Mouse (Mus musculus): ENCODE measurements around the gene Serpina1e. TPM values are rescaled to one million over a fixed set of nuclear protein-coding genes. Genes with fewer than 3 reads are reported as not detected.
"Not testable (repeated sequence)": the region's sequence is repeated elsewhere in the genome, so short reads cannot be mapped to it uniquely, and the experiment has no call there.

Gene Serpina1e
- polyA plus RNA-seq, 1 experiment, result not detected

GRCm38 (mm10) chr12:103966761-103967160 is 8.0 kb upstream of the Serpina1e start:
- Histone ChIP-seq H3K27ac (ENCODE audit: insufficient read depth, low read depth, low read length) (no peak overlapping the region), H3K4me3 (ENCODE audit: insufficient read depth, low read length) (no peak overlapping the region), H3K4me1 (ENCODE audit: control insufficient read depth, insufficient read depth, low read length) (no peaks in the 10 kb centered on the region)
- TF ChIP-seq POLR2A (IDR thresholded peaks at IDR 0.05; ENCODE audit: borderline replicate concordance, low read depth, low read length), result no peak
- no peak for TF ChIP-seq CTCF (IDR thresholded peaks at IDR 0.05; ENCODE audit: low read depth, low read length)

- Histone ChIP-seq H3K4me3 (ENCODE audit: insufficient read depth, low read length) (no peak overlapping the region), H3K27ac (ENCODE audit: insufficient read depth, low read depth, low read length) (no peak overlapping the region), H3K4me1 (ENCODE audit: control insufficient read depth, insufficient read depth, low read length) (no peaks in the 10 kb centered on the region)
- TF ChIP-seq CTCF (IDR thresholded peaks at IDR 0.05; ENCODE audit: low read depth, low read length) (no peak), POLR2A (IDR thresholded peaks at IDR 0.05; ENCODE audit: borderline replicate concordance, low read depth, low read length) (no peak)
Observed at GRCm38 (mm10) chr12:103963288-103963687, 4.5 kb upstream of the Serpina1e start.

GRCm38 (mm10) chr12:103962860-103963259 is 4.1 kb upstream of the Serpina1e start:
- no peak overlapping the region for H3K4me3 ChIP-seq (ENCODE audit: insufficient read depth, low read length)
- H3K27ac ChIP-seq (ENCODE audit: insufficient read depth, low read depth, low read length), result no peak overlapping the region
- no peaks in the 10 kb centered on the region for H3K4me1 ChIP-seq (ENCODE audit: control insufficient read depth, insufficient read depth, low read length)
- TF ChIP-seq POLR2A (IDR thresholded peaks at IDR 0.05; ENCODE audit: borderline replicate concordance, low read depth, low read length), result no peak
- no peak for TF ChIP-seq CTCF (IDR thresholded peaks at IDR 0.05; ENCODE audit: low read depth, low read length)

- no peaks in the 10 kb centered on the region for H3K4me1 ChIP-seq (ENCODE audit: control insufficient read depth, insufficient read depth, low read length)
- TF ChIP-seq CTCF (IDR thresholded peaks at IDR 0.05; ENCODE audit: low read depth, low read length), result no peak
- TF ChIP-seq POLR2A (IDR thresholded peaks at IDR 0.05; ENCODE audit: borderline replicate concordance, low read depth, low read length), result no peak
- H3K27ac ChIP-seq (ENCODE audit: insufficient read depth, low read depth, low read length), result no peak overlapping the region
- H3K4me3 ChIP-seq (ENCODE audit: insufficient read depth, low read length), result no peak overlapping the region
Observed at GRCm38 (mm10) chr12:103962337-103962736, 3.6 kb upstream of the Serpina1e start.

- no peak overlapping the region for H3K27ac ChIP-seq (ENCODE audit: insufficient read depth, low read depth, low read length)
- TF ChIP-seq POLR2A (IDR thresholded peaks at IDR 0.05; ENCODE audit: borderline replicate concordance, low read depth, low read length), result no peak
- no peak for TF ChIP-seq CTCF (IDR thresholded peaks at IDR 0.05; ENCODE audit: low read depth, low read length)
- no peaks in the 10 kb centered on the region for H3K4me1 ChIP-seq (ENCODE audit: control insufficient read depth, insufficient read depth, low read length)
- H3K4me3 ChIP-seq (ENCODE audit: insufficient read depth, low read length), result no peak overlapping the region
Observed at GRCm38 (mm10) chr12:103961716-103962115, 2.9 kb upstream of the Serpina1e start.

- H3K4me3 ChIP-seq (ENCODE audit: insufficient read depth, low read length); H3K4me1 ChIP-seq (ENCODE audit: control insufficient read depth, insufficient read depth, low read length); H3K27ac ChIP-seq (ENCODE audit: insufficient read depth, low read depth, low read length): not testable (repeated sequence)
Observed at GRCm38 (mm10) chr12:103956555-103956954, 2.2 kb downstream of the Serpina1e start.

- H3K4me1 ChIP-seq (ENCODE audit: control insufficient read depth, insufficient read depth, low read length); H3K4me3 ChIP-seq (ENCODE audit: insufficient read depth, low read length): not testable (repeated sequence)
Observed at GRCm38 (mm10) chr12:103952972-103953371, 5.8 kb downstream of the Serpina1e start.

GRCm38 (mm10) chr12:103946243-103946642 is 12.5 kb downstream of the Serpina1e start:
- TF ChIP-seq CTCF (IDR thresholded peaks at IDR 0.05; ENCODE audit: low read depth, low read length) (no peak), POLR2A (IDR thresholded peaks at IDR 0.05; ENCODE audit: borderline replicate concordance, low read depth, low read length) (no peak)
- Histone ChIP-seq H3K4me3 (ENCODE audit: insufficient read depth, low read length) (no peak overlapping the region), H3K27ac (ENCODE audit: insufficient read depth, low read depth, low read length) (no peak overlapping the region)

More at GRCm38 (mm10) chr12:103952972-103953371, 5.8 kb downstream of the Serpina1e start:
- H3K27ac ChIP-seq (ENCODE audit: insufficient read depth, low read depth, low read length), result not testable (repeated sequence)

GRCm38 (mm10) chr12:103909181-103909580 is 49.6 kb downstream of the Serpina1e start:
- H3K4me3 ChIP-seq (ENCODE audit: insufficient read depth, low read length); H3K4me1 ChIP-seq (ENCODE audit: control insufficient read depth, insufficient read depth, low read length); H3K27ac ChIP-seq (ENCODE audit: insufficient read depth, low read depth, low read length): not testable (repeated sequence)

More at GRCm38 (mm10) chr12:103946243-103946642, 12.5 kb downstream of the Serpina1e start:
- no peaks in the 10 kb centered on the region for H3K4me1 ChIP-seq (ENCODE audit: control insufficient read depth, insufficient read depth, low read length)

GRCm38 (mm10) chr12:103907746-103908145 is 51.0 kb downstream of the Serpina1e start:
- H3K4me1 ChIP-seq (ENCODE audit: control insufficient read depth, insufficient read depth, low read length); H3K4me3 ChIP-seq (ENCODE audit: insufficient read depth, low read length); H3K27ac ChIP-seq (ENCODE audit: insufficient read depth, low read depth, low read length): not testable (repeated sequence)

- not testable (repeated sequence) for H3K27ac ChIP-seq (ENCODE audit: insufficient read depth, low read depth, low read length); H3K4me1 ChIP-seq (ENCODE audit: control insufficient read depth, insufficient read depth, low read length); H3K4me3 ChIP-seq (ENCODE audit: insufficient read depth, low read length)
Observed at GRCm38 (mm10) chr12:103904837-103905340, 53.9 kb downstream of the Serpina1e start, which contains the start of gene Serpina1c. TSS of gene Serpina1c (minus strand) at chr12:103904887.

- not testable (repeated sequence) for H3K4me1 ChIP-seq (ENCODE audit: control insufficient read depth, insufficient read depth, low read length); H3K4me3 ChIP-seq (ENCODE audit: insufficient read depth, low read length); H3K27ac ChIP-seq (ENCODE audit: insufficient read depth, low read depth, low read length)
Observed at GRCm38 (mm10) chr12:103901929-103902328, 56.8 kb downstream of the Serpina1e start.

Other genes starting within 250 kb of the Serpina1e start
- not detected in 2 replicates for gene Serpina1d, start 185.4 kb downstream of the Serpina1e start, polyA plus RNA-seq (2012; ENCODE audit: insufficient read depth, insufficient read length, missing spikeins)
- gene Serpina1b, start 128.6 kb downstream of the Serpina1e start, polyA plus RNA-seq (2012; ENCODE audit: insufficient read depth, insufficient read length, missing spikeins), result not detected in 2 replicates
- not detected in 2 replicates for gene Serpina1a, start 95.4 kb downstream of the Serpina1e start, polyA plus RNA-seq (2012; ENCODE audit: insufficient read depth, insufficient read length, missing spikeins)
- not detected in 2 replicates for gene Serpina1c, start 54.1 kb downstream of the Serpina1e start, polyA plus RNA-seq (2012; ENCODE audit: insufficient read depth, insufficient read length, missing spikeins)
- gene Serpina11, start 31.0 kb upstream of the Serpina1e start, polyA plus RNA-seq (2012; ENCODE audit: insufficient read depth, insufficient read length, missing spikeins), result not detected in 2 replicates
- not detected in 2 replicates for gene Serpina9, start 54.8 kb upstream of the Serpina1e start, polyA plus RNA-seq (2012; ENCODE audit: insufficient read depth, insufficient read length, missing spikeins)
- gene Serpina12, start 85.5 kb upstream of the Serpina1e start, polyA plus RNA-seq (2012; ENCODE audit: insufficient read depth, insufficient read length, missing spikeins), result not detected in 2 replicates
- not detected in 2 replicates for gene Serpina5, start 142.1 kb upstream of the Serpina1e start, polyA plus RNA-seq (2012; ENCODE audit: insufficient read depth, insufficient read length, missing spikeins)
- not detected in 2 replicates for gene Serpina3a, start 153.7 kb upstream of the Serpina1e start, polyA plus RNA-seq (2012; ENCODE audit: insufficient read depth, insufficient read length, missing spikeins)
- gene Serpina3b, start 169.0 kb upstream of the Serpina1e start, polyA plus RNA-seq (2012; ENCODE audit: insufficient read depth, insufficient read length, missing spikeins), result not detected in 2 replicates
- not detected in 2 replicates for gene Serpina3c, start 194.9 kb upstream of the Serpina1e start, polyA plus RNA-seq (2012; ENCODE audit: insufficient read depth, insufficient read length, missing spikeins)